Mouse (Mus musculus): ENCODE data around the gene Pbx1.

Gene Pbx1

GRCm38 (mm10) chr1:168383832-168384593, 48.1 kb downstream of the Pbx1 start:
- DNase-seq (ENCODE audit: low spot score in 2 of 2): no peak

- DNase-seq (ENCODE audit: low spot score in 2 of 2): no peak
Observed at GRCm38 (mm10) chr1:168382823-168383157, 49.3 kb downstream of the Pbx1 start.

DNA sequence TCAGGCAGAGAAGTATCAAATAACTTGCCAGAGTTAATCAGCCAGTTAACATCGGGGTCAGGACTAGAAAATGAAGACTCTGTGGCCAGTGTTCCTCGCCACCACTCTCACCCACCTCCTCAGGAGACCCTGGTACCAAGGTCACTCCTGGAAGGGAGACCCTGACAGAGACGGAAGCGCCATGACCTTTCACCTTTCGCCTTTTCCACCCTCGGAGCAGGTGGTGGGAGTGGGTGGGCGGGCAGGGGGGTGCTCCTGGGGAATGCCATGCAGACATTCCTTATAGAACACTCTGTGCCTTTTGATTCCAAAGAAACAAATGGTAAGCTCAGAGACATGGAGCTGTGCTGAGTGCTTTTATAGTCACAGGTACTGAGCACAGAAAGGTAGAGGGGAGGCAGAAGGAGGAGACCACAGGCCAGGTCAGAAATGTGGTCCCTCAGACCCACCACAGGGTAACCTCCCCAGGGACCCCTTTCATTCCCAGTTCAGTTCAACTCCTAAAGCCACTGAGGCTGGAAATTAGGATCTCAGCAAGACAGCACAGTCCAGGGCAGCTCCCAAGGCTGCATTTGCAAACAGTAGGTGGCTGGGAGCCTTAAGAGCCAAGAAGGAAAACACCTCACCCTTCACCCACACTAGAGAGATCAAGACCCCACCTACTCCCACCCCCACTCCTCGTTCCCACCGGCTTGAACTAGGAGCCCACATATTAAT, 49.8 kb downstream of the Pbx1 start:
- DNase-seq (ENCODE audit: low spot score in 2 of 2): no peak

- DNase-seq (ENCODE audit: low spot score in 2 of 2): no peak
Observed at GRCm38 (mm10) chr1:168381451-168381850, 50.6 kb downstream of the Pbx1 start.

- DNase-seq (ENCODE audit: low spot score in 2 of 2): no peak
Observed at GRCm38 (mm10) chr1:168380241-168380770, 51.8 kb downstream of the Pbx1 start.

GRCm38 (mm10) chr1:168377650-168378049, 54.4 kb downstream of the Pbx1 start:
- no peak for DNase-seq (ENCODE audit: low spot score in 2 of 2)

DNA sequence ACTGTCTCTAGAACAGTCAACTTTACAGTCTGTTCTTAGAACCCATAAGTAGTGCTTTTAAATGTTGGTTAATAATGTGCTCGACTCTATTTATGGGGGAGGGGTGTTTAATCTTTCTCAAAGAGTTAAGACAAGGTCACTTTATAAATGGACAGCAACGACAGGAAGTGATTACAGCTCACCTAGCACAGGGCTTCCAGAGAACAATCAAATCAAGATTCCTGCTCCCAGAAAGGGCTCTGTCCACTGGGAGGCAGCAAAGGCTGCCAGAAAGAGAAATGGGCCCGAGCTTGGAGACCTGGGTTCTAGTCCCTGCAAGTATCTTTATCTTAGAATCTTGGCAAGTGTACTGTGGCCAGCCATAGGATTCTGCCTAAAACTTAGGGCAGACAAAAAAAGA, 55.7 kb downstream of the Pbx1 start:
- no peak for DNase-seq (ENCODE audit: low spot score in 2 of 2)

- DNase-seq (ENCODE audit: low spot score in 2 of 2): no peak
Observed at GRCm38 (mm10) chr1:168374953-168375600, 57.0 kb downstream of the Pbx1 start.

GRCm38 (mm10) chr1:168372089-168372488, 60.0 kb downstream of the Pbx1 start:
- DNase-seq (ENCODE audit: low spot score in 2 of 2): no peak

DNA sequence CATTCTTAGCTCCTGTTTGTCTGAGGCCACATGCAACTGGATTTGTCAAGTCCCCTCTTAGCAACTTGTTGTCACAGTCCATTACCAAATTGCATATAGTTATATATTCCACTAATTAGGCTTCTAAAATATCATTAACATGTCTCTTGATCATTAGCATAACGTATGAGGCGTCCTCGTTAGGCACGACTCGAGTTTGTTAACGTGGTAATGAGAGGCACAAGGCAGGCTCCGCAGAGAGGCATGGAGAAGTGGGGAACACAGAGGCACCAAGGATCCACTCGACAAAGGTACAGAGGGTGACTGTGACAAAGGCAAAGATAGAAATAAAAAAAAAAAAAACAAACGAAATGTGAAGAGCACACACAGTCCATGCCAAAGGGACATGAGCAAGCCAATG, 61.1 kb downstream of the Pbx1 start:
- DNase-seq (ENCODE audit: low spot score in 2 of 2): no peak

DNA sequence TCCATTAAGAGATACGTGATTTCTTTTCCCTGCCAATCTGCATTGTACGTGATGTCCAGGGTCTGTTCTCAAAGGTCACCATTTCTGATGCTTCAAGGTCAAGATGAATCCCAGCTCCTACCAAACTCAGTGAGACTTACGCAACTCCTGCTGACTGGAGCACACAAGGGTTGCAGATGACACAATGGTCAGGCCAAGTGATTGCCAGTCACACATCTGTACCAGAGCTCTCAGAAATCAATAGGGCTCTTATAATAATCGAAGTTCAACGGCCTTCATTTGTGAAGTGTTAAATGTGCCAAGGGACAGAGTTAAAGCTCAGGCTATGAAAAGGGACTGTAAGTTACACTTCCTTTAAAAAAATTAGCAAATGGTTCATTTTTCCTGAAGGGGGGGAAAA, 65.8 kb downstream of the Pbx1 start:
- no peak for DNase-seq (ENCODE audit: low spot score in 2 of 2)

DNA sequence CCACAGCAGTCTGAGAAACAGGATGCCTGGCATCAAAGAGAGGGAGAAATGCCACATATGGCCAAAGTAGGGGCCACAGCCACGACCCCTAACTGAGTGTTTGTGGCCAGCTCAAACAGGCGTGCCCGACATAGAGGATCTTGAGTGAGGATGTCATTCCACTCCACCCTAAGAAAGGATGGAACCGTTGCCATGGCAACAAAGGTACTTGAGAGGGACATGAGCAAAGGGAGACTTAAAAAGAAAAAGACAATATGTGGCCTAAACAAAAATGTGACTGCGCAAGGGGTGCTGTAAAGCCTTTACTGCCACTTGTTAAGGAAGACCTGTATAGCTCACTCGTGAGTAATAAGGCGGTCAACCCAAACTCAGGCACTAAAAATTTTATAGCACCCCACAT, 67.7 kb downstream of the Pbx1 start:
- DNase-seq (ENCODE audit: low spot score in 2 of 2): no peak

DNA sequence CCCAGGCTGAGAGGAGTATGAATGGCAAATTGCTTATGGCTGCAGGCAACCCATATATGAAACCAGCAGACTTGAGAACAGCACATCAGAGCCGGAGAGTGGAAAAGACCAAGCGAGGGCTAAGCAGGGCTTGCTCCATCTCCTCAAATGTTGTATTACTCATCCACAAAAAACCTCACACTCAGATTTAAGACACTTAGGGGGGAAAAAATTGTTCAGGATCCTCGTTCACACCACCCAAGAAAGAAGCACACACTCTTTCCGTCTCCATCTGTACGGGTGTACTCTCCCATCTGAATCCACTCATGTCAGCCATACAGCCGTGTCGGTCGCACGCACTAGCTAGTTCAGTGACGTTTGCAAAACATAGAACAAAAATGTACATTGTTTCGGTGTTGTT, 69.0 kb downstream of the Pbx1 start:
- no peak for DNase-seq (ENCODE audit: low spot score in 2 of 2)

- DNase-seq (ENCODE audit: low spot score in 2 of 2): no peak
Observed at GRCm38 (mm10) chr1:168362464-168362863, 69.6 kb downstream of the Pbx1 start.

DNA sequence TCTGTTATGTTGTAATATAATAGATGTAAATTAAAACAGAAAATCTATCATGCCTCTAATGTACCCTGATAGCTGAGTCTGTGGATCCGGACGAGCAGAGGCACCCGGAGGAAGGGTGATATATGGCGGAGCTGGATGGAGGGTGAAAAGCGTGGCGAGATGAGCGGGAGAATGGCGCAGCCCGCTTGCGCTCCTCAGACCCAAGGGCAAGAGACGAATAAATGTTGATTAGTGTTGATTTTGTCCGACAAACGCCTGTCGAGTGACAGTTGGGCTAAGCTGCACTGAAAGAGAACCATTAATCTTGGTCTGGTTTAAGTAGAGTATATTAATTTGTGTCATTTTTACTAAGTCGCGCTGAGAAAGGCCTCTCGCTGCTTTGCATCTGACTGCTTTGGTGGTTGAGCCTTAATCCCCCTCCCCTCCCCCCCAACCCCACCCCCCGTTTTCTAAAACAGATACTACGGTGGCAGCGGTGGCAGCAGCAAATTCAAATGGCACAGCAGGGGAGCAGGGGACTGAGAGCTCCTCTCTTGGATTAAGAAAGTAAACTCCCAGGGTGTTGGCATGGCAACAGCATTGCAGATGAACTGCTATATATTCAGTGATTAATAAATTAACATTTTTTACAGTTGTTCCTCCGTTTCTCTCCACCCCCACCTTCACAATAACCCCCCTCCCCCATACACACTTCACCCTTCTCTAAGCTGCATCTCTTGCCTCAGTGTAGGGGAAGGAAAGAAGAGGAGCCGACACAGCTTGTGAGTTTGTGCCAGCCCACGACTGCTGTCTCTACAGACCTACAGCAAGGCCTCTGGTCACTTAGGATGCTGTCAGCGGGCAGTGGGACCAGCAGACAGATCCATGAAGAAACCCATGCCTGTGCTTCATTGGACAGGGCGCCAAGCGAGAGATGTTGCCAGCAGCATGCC, 74.1 kb downstream of the Pbx1 start:
- DNase-seq (ENCODE audit: low spot score in 2 of 2): no peak

DNA sequence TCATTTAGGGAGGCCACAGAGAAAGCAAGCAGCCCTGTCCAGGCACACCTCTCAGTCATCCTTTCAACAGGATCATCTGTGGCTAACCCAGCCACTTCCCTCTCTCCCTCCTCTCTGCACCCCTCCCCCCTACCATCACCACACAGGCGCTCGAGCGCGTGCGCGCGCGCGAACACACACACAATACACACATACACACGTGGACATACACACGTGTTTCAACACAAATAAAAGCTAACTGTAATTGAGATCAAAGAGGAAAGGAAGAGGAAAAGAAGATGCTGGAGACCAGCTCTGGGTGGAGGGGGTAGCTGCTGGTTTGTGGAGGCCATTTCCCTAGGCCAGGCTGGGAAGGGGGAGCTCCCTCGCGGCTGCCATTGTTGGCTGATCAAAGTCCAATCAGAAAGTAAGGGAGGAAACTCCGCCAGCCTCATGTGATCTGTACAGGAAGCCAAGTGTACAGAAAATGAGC, 75.1 kb downstream of the Pbx1 start:
- DNase-seq (ENCODE audit: low spot score in 2 of 2): no peak

DNA sequence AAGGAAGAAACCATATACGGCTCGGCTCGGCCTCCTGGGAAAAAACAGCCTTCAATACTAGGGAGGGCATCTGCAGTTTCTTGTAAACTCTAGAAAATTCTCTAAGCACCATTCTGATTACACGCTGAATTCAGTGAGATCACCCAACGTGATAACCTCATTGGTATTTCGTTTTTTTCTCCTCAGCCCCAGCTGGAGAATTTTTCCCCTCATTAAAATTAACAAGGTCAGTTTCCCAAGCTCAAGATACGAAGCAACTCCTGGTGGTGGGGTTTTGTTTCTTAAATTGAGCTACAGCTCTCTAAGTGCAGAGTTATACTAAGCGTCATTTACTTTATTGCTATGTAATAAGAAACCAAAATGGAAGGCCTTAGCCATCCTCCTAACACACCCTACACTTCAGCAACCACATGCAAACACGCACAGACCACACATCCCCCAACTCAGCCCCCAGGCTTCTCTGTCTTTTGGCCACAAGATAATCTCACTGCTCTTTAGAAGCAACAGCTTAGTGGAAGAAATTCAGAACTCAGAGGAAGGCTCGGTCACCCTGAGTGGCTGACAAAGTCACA, 76.0 kb downstream of the Pbx1 start:
- DNase-seq (ENCODE audit: low spot score in 2 of 2): no peak

DNA sequence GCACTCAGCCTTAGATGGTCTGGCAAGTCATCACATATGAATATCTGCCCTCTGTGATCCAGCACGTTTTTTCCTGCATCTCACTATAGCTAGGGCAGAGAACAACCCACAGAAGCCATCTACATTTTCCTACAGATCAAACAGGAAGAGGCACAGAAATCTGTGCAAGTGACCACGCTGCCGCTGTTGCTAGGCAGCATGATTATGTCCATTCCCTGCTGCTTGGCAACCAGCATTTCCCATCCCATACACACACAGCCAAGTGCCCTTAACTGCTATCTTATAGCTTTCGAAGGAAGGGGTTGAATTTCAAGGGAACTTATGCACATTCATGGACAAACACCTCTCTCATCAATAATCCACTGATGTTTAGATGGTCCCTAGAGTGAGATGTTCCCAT, 77.1 kb downstream of the Pbx1 start:
- DNase-seq (ENCODE audit: low spot score in 2 of 2): no peak

- no peak for DNase-seq (ENCODE audit: low spot score in 2 of 2)
Observed at GRCm38 (mm10) chr1:168348036-168348784, 83.9 kb downstream of the Pbx1 start.

DNA sequence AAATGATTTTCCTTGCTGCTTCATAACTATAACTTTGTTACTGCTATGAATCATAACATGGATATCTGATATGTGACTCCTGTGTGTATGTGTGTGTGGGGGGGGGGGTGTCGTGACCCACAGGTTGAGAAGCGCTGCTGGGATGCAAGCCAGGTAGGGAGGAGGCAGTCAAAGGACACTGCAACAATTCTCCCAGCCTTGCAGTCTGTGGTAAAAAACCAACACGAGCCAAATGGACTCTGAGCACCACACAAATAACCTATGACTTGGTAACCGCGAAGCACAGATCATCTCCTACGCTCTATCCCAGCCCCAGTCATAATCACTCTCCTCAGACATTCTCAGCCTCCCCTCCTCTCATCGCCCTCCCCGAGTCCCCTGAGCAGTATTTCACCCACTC, 87.2 kb downstream of the Pbx1 start:
- DNase-seq (ENCODE audit: low spot score in 2 of 2): no peak
